In genomic region chr17:27325002-27325460, GRCm38 (mm10) we compare ENCODE assay signal across 7 mouse cellular contexts.
A peak's percentile ranks its signal among the peaks of the same experiment; 100 is the strongest.
DNase-seq lines count a peak whose midpoint lies in the region; ATAC-seq lines count a peak whose summit lies in the region.

No protein-coding gene starts in this region.

- peak; percentile 55 for DNase-seq in T-cell, adult 2 months (ENCODE audit: low spot score)
- peak; percentile 83 for DNase-seq in gastrocnemius, adult 18-20 months (ENCODE audit: low spot score)
- DNase-seq in hindlimb bud, embryonic 11.5 days (ENCODE audit: extremely low spot score, low read depth, low spot score) = peak; percentile 41
- peak; percentile 83 for DNase-seq in midbrain, embryonic 14.5 days
- peak; percentile 75 to 81 for DNase-seq in spleen, postnatal 14 days (ENCODE audit: low spot score in 2 of 2)

- WGBS in limb, embryonic 13.5 days = 7% methylated on average over 18 of the region's 18 CpGs
- 7% methylated on average over 18 of the region's 18 CpGs for WGBS in midbrain, embryonic 14.5 days

- peak overlapping the region; percentile 3; the same call in 1 of the 2 replicates for H3K4me3 ChIP-seq in brown adipose tissue, adult 24 weeks (ENCODE audit: insufficient read depth, low read depth, low read length)
- H3K4me3 ChIP-seq in limb, embryonic 13.5 days = peak overlapping the region; percentile 25
- H3K4me3 ChIP-seq in midbrain, embryonic 14.5 days (replicated peaks; ENCODE audit: low read depth, low read length) = peak overlapping the region; percentile 18

- peaks cover 38% of the 10 kb centered on the region for H3K27me3 ChIP-seq in limb, embryonic 13.5 days
- no peaks in the 10 kb centered on the region for H3K27me3 ChIP-seq in midbrain, embryonic 14.5 days (ENCODE audit: control insufficient read depth, insufficient read depth, low read length)

- no peak overlapping the region for H3K27ac ChIP-seq in brown adipose tissue, adult 24 weeks (replicated peaks; ENCODE audit: low read depth, low read length)
- H3K27ac ChIP-seq in limb, embryonic 13.5 days = no peak overlapping the region
- no peak overlapping the region for H3K27ac ChIP-seq in midbrain, embryonic 14.5 days (replicated peaks; ENCODE audit: low read depth, low read length)

- H3K4me1 ChIP-seq in brown adipose tissue, adult 24 weeks (ENCODE audit: control insufficient read depth, insufficient read depth, insufficient read length, low read length) = 0 out of 2 replicates have a peak, but pooled peaks cover 3% of the 10 kb centered on the region
- peaks cover 15% of the 10 kb centered on the region for H3K4me1 ChIP-seq in limb, embryonic 13.5 days
- H3K4me1 ChIP-seq in midbrain, embryonic 14.5 days (ENCODE audit: control insufficient read depth, insufficient read depth, low read length) = peaks cover 6% of the 10 kb centered on the region; the same call in 1 of the 2 replicates

- peak; percentile 79 for ATAC-seq in limb, embryonic 13.5 days (ENCODE audit: low FRiP score, low read depth)
- ATAC-seq in midbrain, embryonic 14.5 days (ENCODE audit: low FRiP score, low TSS enrichment) = peak; percentile 66

- H3K9ac ChIP-seq in limb, embryonic 13.5 days = no peak overlapping the region
- no peak overlapping the region for H3K9ac ChIP-seq in midbrain, embryonic 14.5 days (replicated peaks; ENCODE audit: low read length)

- no peaks in the 10 kb centered on the region for H3K9me3 ChIP-seq in limb, embryonic 13.5 days
- no peaks in the 10 kb centered on the region for H3K9me3 ChIP-seq in midbrain, embryonic 14.5 days (ENCODE audit: control insufficient read depth, low read length)

- no peaks in the 10 kb centered on the region for H3K36me3 ChIP-seq in limb, embryonic 13.5 days
- H3K36me3 ChIP-seq in midbrain, embryonic 14.5 days (ENCODE audit: control insufficient read depth, insufficient read depth, low read length) = no peaks in the 10 kb centered on the region

- peak overlapping the region; percentile 54 for H3K4me2 ChIP-seq in limb, embryonic 13.5 days (replicated peaks)
- peak overlapping the region; percentile 49 for H3K4me2 ChIP-seq in midbrain, embryonic 14.5 days (ENCODE audit: low read length)
